Mouse (Mus musculus) layer of hippocampus, adult 11-12 months (tissue): ENCODE measurements around the gene Zfp853.

Source experiments
- DNase-seq: peaks from one replicate; pipeline ENCODE4 v3.0.0; 2022; ENCODE audit warnings: low spot score

The Zfp853 gene

DNA sequence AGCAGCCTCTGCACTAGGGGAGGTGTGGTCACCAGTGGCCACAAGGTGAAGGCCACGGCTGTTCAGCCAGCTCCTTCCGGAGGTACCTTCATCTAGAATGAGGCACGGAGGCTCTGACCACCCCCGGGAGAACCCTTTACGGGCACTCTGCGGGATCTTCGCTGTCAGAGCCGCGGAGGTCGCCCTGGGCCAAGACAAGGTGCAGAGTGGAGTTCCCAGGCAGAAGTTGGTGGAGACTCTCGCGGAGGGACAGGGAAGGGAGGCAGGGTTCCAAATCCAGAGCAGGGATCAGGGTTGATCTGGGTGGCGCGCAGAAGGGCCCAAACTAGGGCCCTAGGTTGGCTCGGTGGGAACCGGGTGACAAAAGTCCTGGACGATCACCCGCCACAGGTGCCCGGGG is 544 bp downstream of the Zfp853 start:
- no peak for DNase-seq

DNA sequence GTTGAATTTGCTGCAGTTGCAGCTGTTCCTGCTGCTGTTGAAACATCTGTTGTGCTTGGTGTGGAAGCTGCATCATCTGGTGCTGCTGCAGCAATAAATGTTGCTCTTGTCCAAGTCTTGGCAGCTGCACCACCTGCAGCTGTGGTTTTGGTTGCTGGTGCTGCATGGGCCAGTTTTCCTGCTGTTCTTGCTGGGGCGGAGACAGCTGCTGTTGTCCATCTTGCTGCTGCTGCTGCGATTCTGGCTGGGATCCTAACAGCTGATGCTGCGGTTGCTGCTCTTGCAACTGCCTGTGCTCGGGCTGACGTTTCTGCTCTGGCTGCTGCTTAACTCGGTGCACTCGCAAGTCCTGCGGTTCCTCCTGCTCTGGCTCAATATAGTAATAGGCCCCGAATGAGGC is 4.1 kb downstream of the Zfp853 start:
- DNase-seq = no peak

DNA sequence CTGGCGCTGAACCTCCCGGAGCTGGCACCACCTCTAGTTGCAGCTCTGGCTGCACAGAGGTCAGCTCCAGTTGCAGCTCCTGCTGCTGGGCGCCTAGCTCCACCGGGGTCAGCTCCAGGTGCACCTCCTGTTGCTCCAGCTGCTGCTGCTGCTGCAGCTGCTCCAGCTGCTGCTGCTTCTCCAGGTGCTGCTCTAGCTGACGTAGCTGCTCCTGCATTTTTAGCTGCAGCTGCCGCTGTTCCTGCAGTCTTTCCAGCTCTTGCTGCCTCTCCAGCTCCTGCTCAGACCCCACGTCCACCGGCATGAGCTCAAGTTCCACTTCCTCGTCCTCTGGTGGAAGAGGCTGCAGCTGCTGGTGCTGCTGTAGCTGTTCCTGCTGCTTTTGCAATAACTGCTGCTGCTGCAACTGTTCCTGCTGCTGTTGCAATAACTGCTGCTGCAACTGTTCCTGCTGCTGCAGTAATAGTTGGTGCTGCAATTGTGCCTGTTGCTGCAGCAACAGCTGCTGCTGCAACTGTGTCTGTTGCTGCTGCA is 5.0 kb downstream of the Zfp853 start:
- no peak for DNase-seq

DNA sequence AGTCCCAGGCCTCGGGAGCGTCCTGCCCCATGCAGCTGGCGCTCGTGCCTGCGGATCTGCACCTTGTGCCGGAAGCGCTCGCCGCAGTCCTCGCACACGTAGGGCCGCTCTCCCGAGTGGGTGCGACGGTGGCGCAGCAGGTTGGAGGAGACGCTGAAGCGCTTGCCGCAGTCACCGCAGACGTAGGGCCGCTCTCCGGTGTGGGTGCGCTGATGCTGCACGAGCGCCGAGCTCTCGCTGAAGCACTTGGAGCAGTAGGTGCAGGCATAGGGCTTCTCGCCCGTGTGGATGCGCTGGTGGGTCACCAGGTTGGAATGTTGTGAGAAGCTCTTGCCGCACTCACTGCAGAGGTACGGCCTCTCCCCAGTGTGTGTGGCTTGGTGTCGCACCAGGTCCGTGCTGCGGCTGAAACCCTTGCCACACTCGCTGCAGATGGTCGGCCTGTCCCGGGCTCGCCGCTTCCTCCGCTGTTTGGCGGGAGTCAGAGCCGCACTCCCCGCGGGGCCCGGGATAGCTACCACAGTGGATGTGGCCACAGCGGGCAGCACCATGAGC is 5.6 kb downstream of the Zfp853 start:
- no peak for DNase-seq

DNA sequence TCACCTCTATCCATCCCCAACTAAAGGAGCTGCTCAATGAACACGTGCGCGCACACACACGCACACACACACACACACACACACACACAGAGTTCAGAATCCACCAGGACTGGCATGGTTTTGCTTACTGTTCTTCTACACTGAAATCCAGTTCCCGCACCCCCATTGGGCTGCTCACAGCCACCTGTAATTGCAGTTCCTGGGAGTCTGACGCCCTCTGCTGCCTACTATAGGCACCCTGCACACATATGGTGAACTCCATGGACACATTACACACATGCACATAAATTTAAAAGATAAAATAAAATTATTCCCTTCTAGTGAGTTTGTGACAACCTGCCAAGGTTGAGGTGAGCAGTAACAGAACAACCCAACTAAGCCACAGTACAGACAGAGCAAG is 8.7 kb downstream of the Zfp853 start:
- no peak for DNase-seq

DNA sequence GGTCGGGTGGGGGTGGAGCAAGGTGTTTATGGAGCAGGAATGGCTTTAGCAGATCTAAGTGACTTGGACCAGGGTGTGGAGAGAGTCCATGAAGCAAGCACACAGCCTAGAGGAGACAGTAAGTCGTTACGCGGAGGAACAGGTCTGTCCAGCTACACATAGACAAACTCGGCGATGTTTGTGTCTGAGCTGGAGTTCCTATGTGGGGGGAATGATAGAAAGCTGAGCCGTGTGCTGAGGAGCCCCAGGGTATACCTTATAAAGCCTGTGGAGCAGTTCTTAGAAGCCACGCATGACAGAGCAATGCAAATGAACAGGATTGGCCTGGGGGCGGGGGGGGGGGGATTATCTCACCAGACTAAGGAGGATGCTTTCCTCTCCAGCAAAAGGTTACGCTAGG is 14.2 kb downstream of the Zfp853 start:
- no peak for DNase-seq

DNA sequence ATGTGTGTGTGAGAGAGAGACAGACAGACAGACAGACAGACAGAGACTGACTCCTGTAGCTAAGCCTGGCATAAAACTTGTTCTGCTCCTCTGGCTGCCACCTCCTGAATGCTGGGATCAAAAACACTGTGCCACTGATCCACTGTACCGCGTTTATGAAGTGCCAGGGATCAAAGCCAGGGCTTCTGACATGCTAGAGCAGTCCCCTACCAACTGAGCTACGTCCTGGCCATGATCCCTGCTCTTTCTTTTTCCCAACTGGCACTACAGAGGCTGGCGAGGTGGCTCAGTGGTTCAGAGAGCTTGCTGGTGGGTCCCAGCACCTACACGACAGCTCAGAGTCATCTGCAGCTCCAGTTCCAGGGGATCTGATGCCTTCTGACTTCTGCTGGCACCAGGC is 17.7 kb downstream of the Zfp853 start:
- DNase-seq = no peak

DNA sequence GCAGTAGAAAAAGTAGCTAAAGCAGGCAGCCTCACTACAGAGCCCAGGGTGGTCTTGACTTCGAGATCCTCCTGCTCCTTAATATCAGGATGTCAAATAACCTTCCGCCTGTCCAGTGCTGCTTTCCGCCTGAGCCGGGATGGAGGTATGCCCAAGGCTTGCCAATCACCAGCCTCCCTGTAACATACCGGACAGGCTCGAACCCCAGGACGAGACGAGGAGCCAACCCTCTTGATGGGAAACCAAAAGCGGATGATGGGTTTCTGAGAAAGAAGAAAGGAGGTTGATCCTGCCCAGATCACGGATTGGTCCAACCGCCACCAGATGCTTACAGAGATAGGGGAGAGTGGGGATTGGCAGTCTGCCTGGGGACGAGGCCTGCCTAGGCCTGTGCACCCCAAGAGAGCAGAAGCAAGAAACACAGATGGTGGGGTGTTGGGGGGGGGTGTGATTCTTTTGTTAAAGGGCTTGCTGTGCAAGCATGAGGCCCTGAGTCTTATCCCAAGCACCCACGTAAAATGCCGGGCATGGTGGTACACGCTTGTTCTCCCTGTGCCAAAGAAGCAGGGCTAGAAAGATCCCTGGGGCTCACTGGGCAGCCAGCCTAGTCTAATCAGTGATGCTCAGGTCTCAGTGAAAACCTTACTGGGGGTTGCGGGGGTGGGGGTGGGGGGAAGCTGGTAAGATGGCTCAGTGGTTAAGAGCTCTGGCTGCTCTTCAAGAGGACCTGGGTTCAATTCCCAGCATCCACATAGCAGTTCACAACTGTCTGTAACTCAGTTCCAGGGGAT is 20.7 kb downstream of the Zfp853 start:
- DNase-seq = no peak

DNA sequence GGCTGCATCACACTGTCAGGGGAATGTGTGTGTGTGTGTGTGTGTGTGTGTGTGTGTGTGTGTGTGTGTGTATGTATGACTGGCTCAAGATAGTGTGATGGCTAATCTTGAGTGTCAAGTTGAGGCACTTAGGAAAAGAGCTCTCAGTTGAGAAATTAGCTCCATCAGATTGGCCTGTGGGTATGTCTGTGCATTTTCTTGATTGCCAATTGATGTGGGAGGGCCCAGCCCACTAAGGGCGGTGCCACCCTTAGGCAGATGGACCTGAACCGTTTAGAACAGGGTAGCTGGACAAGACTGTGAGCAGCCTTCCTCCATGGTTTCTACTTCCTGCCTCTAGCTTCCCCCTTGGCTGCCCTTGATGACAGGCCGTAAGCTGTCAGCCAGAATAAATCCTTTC is 21.3 kb downstream of the Zfp853 start:
- no peak for DNase-seq

DNA sequence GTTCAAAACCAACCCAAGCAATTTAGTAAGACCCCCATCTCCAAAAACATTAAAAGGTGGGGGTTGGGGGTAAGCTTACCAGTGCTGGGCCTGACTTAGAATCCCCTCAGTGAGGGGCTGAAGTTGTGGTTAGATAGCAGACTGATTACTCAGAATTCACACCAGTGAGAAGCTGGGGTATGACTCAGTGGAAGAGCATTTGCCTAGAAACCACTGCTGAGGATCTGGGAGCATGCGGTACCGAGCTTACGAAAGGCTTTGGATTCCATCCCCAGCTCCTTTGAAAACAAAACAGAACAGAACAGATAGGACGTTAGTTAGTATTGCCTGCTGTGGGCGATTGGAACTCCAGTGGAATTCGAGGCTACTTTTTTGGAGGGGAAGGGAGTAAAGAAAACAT is 21.8 kb downstream of the Zfp853 start:
- no peak for DNase-seq

DNA sequence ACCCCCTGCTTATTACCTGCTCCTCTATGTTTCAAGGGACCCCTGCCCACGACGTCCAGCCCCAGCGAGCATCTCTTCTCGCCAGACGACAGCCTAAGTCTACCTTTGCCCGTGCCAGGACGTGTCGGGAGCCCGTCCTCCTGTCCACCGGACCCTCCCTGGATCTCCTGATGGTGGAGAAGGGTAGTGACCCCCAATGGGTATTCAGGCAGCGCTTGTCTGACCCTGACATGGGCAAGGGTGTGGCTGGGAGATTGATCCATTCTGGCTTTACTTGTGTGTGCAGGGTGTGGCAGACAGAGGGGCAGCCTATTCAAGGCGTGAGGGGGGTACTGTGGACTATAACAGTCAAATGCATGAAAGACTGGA is 23.3 kb downstream of the Zfp853 start:
- no peak for DNase-seq

DNA sequence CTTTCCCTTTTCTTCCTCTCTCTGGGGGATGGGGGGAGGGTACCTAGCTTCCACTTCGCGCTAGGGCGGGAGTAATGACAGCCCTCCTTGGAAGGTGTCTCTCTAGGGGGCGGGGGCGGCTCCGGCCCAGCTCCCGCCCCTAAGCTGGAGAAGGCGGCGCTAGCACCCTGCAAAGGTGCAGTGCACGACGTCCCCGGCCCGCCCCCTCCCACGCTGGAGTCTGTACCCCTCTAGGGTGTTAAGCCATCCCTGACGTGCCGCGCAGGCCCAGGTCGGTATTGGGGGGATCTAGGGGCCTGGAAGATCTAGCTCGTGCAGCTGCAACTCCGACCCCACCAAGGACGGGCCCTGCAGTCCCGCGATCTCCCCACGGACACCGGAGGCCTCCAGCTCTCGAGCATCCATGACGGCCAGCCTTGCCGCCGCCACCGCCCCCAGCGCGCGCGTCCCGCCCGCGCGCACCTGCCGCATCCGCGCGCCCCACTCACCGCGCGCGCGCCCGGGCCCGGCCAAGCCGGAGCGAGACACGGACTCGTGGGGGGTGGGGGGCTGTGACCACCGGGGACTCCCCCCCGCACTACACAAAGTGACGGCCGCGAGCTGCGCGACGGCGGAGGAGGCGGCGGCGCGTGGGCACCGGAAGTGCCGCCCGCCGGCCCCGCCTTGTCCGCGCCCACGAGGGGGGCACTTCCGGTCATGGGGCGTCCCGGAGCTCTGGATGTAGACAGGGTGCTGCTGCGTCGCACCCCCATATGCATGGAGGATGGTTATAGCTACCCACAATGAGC is 23.9 kb downstream of the Zfp853 start, which contains the start of gene Zfp316:
Gene Zfp316, minus strand, starts transcription at position 660 of the 788 bp plus-strand sequence.
- peak; percentile 78 for DNase-seq

DNA sequence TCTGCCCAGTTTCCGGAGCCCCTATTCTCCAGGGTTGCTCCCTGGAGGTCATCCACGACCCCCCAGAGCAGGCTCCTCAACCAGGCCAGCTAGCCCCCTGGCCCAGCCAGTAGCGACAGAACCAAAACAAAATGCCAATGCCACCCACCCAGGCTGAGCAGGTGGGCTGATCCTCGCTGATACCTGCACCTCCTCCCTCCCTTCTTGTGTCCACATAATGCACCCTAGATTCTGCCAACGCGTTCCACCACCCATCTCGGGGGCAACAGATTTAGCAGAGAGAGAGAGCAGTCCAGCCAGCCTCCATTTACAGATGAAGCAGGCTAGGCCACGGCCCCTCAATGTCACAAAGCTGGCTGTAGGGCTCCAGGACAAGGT is 24.4 kb downstream of the Zfp853 start:
- DNase-seq = no peak

DNA sequence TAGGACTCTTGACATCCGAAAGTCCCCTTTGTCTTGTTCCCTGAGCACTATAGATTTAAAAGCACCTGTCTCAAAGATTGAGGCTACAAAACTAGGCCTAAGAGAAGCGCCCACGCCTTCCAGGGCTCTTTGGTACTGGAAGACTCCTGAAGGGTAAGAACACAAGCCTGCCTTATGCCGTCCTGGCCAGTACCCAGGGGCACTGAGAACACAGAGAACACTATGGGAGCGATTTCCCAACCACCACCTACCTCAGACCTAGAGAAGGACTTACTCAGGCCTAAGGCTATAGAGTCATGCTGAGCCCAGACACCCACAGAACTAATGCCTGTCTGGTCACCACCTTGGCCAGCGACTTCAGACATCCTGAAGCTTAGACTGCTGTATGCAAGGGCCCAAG is 26.6 kb downstream of the Zfp853 start:
- no peak for DNase-seq

DNA sequence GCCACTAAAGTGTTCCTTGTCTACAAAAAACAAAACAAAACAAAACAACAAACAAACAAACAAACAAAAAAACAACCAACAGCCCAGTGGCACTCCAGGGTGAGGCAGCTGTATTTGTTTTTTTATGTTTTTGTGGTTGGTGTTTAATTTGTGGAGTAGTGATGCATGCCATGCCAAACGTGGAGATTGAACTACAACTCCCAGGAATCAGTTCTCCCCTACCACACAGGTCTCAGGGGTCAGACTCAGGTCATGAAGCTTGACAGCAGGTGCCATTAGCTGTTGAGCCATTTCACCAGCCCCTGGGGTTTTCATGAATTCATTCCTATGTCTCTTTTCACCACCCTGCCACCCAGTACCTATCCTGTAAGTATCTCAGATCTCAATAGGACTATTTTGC is 28.0 kb downstream of the Zfp853 start:
- DNase-seq = no peak

DNA sequence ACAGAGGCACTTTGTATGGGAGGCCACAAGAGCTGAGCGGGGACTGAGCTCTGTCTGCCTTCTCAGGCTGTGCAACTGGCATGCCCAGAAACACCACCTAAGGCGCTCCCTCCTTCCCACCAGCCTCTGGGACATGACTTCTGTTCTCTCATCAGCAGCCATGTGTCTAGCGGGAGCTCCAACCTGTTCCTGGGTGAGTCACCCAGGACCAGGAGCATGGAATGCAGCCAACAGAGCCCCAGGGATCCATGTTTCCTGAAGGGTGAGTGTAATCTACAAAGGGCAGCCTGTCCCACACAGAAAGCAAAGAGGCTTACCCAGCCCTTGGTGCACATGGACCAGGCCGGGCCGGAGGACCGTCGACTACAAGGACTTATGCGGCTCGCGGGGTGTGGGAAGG is 28.7 kb downstream of the Zfp853 start:
- no peak for DNase-seq

DNA sequence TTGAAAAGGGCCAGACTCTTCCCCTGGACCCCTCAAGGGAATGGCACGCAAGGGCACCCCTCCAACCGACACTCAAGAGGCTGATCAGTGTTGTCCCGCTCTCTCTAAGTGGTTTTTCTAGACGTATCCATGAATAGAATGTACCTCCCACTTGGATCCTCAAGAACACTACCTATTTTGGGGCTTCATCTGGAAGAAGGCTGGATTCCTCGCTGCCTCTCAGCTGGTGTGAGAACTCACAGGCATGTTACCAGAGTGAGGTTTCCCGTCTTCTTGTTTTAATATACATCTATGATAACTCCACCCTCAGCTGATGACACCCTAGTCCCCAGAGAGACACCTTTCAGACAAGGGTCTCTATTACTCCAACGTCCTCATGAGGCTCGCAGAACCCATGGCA is 31.8 kb downstream of the Zfp853 start:
- DNase-seq = no peak

DNA sequence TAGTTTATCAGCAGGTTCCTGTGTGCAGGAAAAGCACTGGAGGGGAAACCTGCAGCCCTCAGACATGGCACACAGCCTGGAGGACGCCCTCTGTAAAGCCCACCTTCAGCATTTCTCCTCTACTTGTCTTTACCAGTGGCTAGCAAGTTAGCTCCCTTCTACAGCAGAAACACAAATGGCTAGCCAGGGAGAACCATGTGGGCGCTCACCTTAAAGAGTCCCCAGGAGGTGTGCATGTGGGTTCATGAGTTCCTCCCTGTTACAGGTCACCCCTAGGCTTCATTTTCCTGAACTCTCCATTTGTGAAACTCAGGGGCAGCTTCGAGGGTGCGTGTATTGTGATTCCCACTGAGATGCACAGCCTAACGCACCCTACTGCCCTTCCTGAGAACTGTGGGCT is 37.6 kb downstream of the Zfp853 start:
- DNase-seq = no peak

DNA sequence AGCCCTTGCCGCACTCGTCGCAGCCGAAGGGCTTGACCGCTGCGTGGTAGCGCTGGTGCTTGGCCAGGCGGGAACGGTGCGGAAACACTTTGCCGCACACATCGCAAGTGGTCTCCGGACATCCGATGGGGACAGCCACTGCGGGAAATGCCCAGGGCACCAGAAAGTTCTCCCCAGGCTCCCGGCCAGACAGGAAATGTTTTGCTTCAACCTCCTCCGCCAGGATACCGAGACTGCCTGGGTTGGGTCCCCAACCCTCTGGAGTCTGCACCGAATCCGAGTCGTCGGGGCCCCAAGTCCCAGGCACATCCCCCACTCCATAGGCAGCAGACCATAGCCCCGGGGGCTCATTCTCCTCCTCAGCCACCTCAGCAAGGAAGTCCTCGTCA is 38.3 kb downstream of the Zfp853 start:
- no peak for DNase-seq

DNA sequence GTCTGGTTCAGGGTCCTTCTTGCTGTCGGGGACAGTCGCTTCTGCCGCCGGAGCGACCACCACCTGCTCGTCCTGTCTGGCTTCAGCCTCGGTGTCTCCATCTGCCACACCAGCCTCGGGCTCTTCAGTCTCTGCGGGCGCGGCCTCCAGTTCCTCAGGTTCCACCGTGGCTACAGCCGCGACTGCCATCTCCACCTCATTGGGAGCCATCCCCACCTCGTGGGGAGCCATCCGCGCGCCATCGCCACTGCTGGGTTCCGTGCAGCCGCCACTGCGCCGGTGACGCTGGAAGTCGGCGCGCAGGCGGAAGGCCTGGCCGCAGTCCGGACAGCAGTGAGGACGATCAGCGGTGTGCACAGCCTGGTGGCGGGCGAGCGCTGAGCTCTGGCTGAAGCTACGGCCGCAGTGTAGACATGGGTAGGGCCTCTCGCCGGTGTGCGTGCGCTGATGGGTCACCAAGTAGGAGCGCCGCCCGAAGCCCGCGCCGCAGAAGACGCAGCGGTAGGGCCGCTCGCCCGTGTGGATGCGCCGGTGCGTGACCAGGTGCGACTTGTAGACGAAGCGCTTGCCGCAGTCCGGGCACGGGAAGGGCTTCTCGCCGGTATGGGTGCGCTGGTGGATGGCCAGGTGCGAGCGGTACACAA is 38.8 kb downstream of the Zfp853 start:
- DNase-seq = no peak

DNA sequence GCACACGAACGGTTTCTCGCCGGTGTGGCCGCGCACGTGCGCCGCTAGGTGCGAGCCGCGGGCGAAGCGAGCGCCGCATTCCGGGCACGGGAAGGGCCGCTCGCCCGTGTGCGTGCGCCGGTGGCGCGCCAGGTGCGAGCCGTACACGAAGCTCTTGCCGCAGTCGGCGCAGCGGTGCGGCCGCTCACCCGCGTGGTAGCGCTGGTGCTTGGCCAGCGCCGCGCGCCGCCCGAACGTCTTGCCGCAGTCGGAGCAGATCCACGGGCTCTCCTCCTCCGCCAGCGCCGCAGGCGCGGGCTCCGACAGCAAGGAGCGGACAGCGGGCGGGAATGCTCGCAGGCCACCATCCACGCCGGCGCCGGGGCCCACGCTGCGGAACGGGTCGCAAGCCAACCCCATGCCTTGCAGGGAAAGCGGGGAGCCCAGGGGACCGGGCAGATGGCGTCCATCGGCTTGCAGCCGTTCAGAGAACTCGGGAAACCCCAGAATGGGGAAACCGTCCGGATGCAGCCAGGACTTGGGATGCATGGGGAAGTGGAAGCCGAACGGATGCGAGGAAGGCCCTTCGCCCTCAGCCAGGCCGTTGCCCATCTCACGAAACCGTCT is 39.4 kb downstream of the Zfp853 start:
- no peak for DNase-seq

DNA sequence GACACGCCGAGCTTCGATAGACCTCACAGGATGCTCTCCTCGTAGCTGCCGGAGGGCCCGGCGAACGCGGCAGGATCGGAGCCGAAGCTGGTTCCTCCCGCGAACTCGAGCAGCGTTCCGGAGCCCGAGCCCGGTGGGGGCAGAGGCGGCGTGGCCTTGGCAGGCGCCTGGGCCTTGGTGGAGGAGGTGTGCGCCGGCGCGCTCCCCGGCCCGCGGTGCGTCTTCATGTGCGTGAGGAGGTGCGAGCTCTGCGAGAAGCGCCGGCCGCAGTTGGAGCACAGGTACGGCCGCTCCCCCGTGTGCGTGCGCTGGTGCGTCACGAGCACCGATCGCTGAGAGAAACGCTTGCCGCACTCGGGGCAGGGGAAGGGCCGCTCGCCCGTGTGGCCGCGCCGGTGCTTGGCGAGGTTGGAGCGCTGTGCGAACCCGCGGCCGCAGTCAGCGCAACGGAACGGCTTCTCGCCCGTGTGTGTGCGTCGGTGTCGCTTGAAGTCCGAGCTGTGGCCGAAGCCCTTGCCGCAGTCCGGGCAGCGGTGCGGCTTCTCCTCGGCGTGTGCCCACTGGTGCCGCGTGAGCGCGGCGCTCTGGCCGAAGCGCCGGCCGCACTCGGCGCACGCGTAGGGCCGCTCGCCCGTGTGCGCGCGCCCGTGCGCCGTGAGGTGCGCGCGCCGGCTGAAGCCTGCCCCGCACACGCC is 40.1 kb downstream of the Zfp853 start:
- DNase-seq = no peak
